Mouse (Mus musculus): ENCODE data around the gene Fbxw27. TPM values are rescaled to one million over a fixed set of nuclear protein-coding genes. Genes with fewer than 3 reads are reported as not detected.
"Not testable (repeated sequence)": the region's sequence is repeated elsewhere in the genome, so short reads cannot be mapped to it uniquely, and the experiment has no call there.

Fbxw27 gene
- polyA plus RNA-seq, 1 experiment from 2014 or later, result not detected

DNA sequence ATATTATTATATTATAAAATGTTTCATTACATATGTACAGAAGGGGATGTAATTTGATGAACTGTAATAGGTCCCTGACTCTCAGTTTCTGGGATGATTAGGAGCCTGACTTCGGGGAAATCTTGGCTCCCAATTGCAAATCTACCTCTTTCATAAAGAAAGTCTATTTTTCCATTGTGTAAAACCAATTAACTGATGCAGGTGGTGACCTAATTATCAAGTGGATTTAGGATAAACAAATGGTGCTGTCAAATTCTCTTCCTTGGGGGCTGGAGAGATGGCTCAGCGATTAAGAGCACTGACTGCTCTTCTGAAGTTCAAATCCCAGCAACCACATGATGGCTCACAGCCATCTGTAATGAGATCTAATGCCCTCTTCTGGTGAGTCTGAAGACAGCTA lies 5.3 kb upstream of the Fbxw27 start:
- ATAC-seq (ENCODE audit: low FRiP score), result no peak
- Histone ChIP-seq H3K4me2 (no peak overlapping the region), H3K4me3 (no peak overlapping the region), H3K4me1 (replicated peaks) (no peaks in the 10 kb centered on the region), H3K9ac (no peak overlapping the region), H3K27me3 (no peaks in the 10 kb centered on the region), H3K27ac (no peak overlapping the region), H3K36me3 (no peaks in the 10 kb centered on the region), H3K9me3 (no peaks in the 10 kb centered on the region)
- 69% methylated on average over 2 of the region's 2 CpGs for WGBS

GRCm38 (mm10) chr9:109795221-109795620 lies 4.8 kb upstream of the Fbxw27 start:
- ATAC-seq (ENCODE audit: low FRiP score), result no peak
- Histone ChIP-seq H3K9ac (no peak overlapping the region), H3K36me3 (no peaks in the 10 kb centered on the region), H3K4me3 (no peak overlapping the region), H3K4me1 (replicated peaks) (no peaks in the 10 kb centered on the region), H3K9me3 (no peaks in the 10 kb centered on the region), H3K27ac (no peak overlapping the region), H3K4me2 (no peak overlapping the region), H3K27me3 (no peaks in the 10 kb centered on the region)
- 79% methylated on average over 2 of the region's 2 CpGs for WGBS

DNA sequence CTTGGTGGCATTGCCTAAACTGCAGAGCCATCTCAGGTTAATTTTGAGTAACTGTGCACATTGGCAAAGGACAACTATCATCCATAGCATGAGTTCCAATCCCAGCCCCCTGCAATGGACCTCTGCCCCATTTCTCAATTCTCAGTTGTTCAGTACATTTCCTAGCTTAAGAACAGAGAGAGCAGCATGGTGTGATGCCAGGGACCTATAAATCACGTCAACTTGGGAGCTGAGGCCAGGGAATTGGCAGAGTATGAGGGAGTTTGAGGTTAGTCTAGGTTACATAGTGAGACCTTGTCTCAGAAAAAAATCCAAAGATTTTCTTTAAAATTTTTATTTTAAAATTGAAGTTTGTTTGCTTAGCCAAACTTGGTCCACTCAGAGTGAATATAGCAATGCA lies 23.6 kb downstream of the Fbxw27 start:
- H3K9me3 ChIP-seq; H3K36me3 ChIP-seq; H3K27ac ChIP-seq; H3K27me3 ChIP-seq; H3K9ac ChIP-seq; H3K4me3 ChIP-seq; H3K4me1 ChIP-seq (replicated peaks); H3K4me2 ChIP-seq; ATAC-seq (ENCODE audit: low FRiP score): not testable (repeated sequence)
- WGBS, result 73% methylated on average over 1 of the region's 1 CpGs

GRCm38 (mm10) chr9:109745989-109746388 lies 44.5 kb downstream of the Fbxw27 start, which contains the start of gene Fbxw26:
Fbxw26 (minus strand) TSS chr9:109746089.
- not testable (repeated sequence) for H3K9me3 ChIP-seq; H3K9ac ChIP-seq; H3K27ac ChIP-seq; H3K36me3 ChIP-seq; H3K4me2 ChIP-seq; H3K4me3 ChIP-seq; ATAC-seq (ENCODE audit: low FRiP score); H3K27me3 ChIP-seq; H3K4me1 ChIP-seq (replicated peaks)
- 92% methylated on average over 3 of the region's 3 CpGs for WGBS

Other genes with a start within 250 kb of the Fbxw27 start
- gene Fbxw15, start 222.4 kb downstream of the Fbxw27 start, polyA plus RNA-seq (2015; fragmentation: Nextera tagmentation; extraction: Ambion mirVana), result not detected in 2 replicates
- not detected in 2 replicates for gene Fbxw24, start 164.6 kb downstream of the Fbxw27 start, polyA plus RNA-seq (2015; fragmentation: Nextera tagmentation; extraction: Ambion mirVana)
- gene Fbxw25, start 126.0 kb downstream of the Fbxw27 start, polyA plus RNA-seq (2015; fragmentation: Nextera tagmentation; extraction: Ambion mirVana), result not detected in 2 replicates
- gene Fbxw18, start 88.0 kb downstream of the Fbxw27 start, polyA plus RNA-seq (2015; fragmentation: Nextera tagmentation; extraction: Ambion mirVana), result not detected in 2 replicates
- not detected in 2 replicates for gene Fbxw26, start 44.6 kb downstream of the Fbxw27 start, polyA plus RNA-seq (2015; fragmentation: Nextera tagmentation; extraction: Ambion mirVana)
- 1.6 TPM in 1 of 2 replicates, not detected in the other for gene Spink8, start 21.6 kb upstream of the Fbxw27 start, polyA plus RNA-seq (2015; fragmentation: Nextera tagmentation; extraction: Ambion mirVana)
- 65.7 and 69.1 TPM in 2 replicates for gene Nme6, start 42.1 kb upstream of the Fbxw27 start, polyA plus RNA-seq (2015; fragmentation: Nextera tagmentation; extraction: Ambion mirVana)
- gene Camp, start 58.9 kb upstream of the Fbxw27 start, polyA plus RNA-seq (2015; fragmentation: Nextera tagmentation; extraction: Ambion mirVana), result 0.84 and 1.3 TPM in 2 replicates
- 18.0 and 18.5 TPM in 2 replicates for gene Cdc25a, start 84.9 kb upstream of the Fbxw27 start, polyA plus RNA-seq (2015; fragmentation: Nextera tagmentation; extraction: Ambion mirVana)
- gene Map4, start 140.8 kb upstream of the Fbxw27 start, polyA plus RNA-seq (2015; fragmentation: Nextera tagmentation; extraction: Ambion mirVana), result 156 and 166 TPM in 2 replicates